Comparison of ENCODE assay signal across 9 mouse cellular contexts in the genomic region with DNA sequence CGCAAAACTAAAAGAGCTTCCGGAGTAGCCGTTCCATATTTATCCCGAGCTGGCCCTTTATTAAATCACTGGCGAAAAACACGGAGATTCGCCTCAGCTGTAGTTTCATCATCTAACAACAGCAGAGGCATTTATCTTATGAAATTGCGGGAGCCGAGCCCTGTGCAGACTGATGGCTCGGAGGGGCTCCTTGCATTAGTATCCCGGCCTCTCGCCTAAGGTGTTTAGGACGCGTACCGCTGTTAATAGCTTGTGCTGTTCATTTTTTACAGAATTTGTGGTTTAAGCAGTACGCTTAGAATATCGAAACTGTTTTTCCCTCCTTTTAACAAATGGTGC.
A peak's percentile ranks its signal among the peaks of the same experiment; 100 is the strongest.
DNase-seq lines count a peak whose midpoint lies in the region; ATAC-seq lines count a peak whose summit lies in the region.
"Had no signal": no experiment of that assay in that cellular context is flagged by ENCODE, and none has a peak within 500 bp of the region (broad histone marks: within the 10 kb centered on the region; RNA-seq: fewer than 3 reads in every experiment).

No protein-coding gene starts in this region.

- no peaks in the 10 kb centered on the region for H3K9me3 ChIP-seq in forebrain, embryonic 11.5 days (ENCODE audit: control insufficient read depth, low read length)
- no peaks in the 10 kb centered on the region for H3K9me3 ChIP-seq in intestine, embryonic 16.5 days (ENCODE audit: control insufficient read depth, low read length)
- H3K9me3 ChIP-seq in neural tube, embryonic 15.5 days (replicated peaks), result no peaks in the 10 kb centered on the region

- H3K4me3 ChIP-seq in forebrain, embryonic 11.5 days (ENCODE audit: low read depth, low read length), result peak overlapping the region; percentile 5; the same call in 1 of the 2 replicates
- peak overlapping the region; percentile 33 for H3K4me3 ChIP-seq in intestine, embryonic 16.5 days (ENCODE audit: low read length)
- H3K4me3 ChIP-seq in neural tube, embryonic 15.5 days (replicated peaks), result peak overlapping the region; percentile 29

- H3K27me3 ChIP-seq in forebrain, embryonic 11.5 days (ENCODE audit: control insufficient read depth, insufficient read depth, low read length), result peaks cover 6% of the 10 kb centered on the region; the same call in 1 of the 2 replicates
- H3K27me3 ChIP-seq in intestine, embryonic 16.5 days (replicated peaks; ENCODE audit: control insufficient read depth, insufficient read depth, low read length), result peaks cover 4% of the 10 kb centered on the region; the same call in 1 of the 2 replicates
- no peaks in the 10 kb centered on the region for H3K27me3 ChIP-seq in neural tube, embryonic 15.5 days (replicated peaks)

- no peak for ATAC-seq in forebrain, embryonic 11.5 days (replicated peaks; ENCODE audit: low FRiP score)
- no peak for ATAC-seq in intestine, embryonic 16.5 days
- ATAC-seq in neural tube, embryonic 15.5 days (ENCODE audit: low FRiP score), result no peak

- DNase-seq in layer of hippocampus, postnatal 36 days, result peak; percentile 5 to 9
- no peak for DNase-seq in layer of hippocampus, postnatal 14 days (ENCODE audit: low spot score in 2 of 2)
- DNase-seq in forebrain, embryonic 11.5 days (ENCODE audit: low spot score), result no peak
- DNase-seq in urinary bladder, postnatal 4 days (ENCODE audit: low spot score in 2 of 2), result no peak
- no peak for DNase-seq in adrenal gland, postnatal 10 days
- DNase-seq in urinary bladder, postnatal 25 days (ENCODE audit: low spot score), result no peak

- no peak overlapping the region for H3K27ac ChIP-seq in forebrain, embryonic 11.5 days (ENCODE audit: low read depth, low read length)
- no peak overlapping the region for H3K27ac ChIP-seq in intestine, embryonic 16.5 days (ENCODE audit: low read length)
- H3K27ac ChIP-seq in neural tube, embryonic 15.5 days (replicated peaks), result no peak overlapping the region
- H3K27ac ChIP-seq: liver, embryonic 14.5 days had no signal

- H3K4me2 ChIP-seq in forebrain, embryonic 11.5 days (ENCODE audit: low read depth, low read length, severe bottlenecking), result peak overlapping the region; percentile 40; the same call in 1 of the 2 replicates
- H3K4me2 ChIP-seq in intestine, embryonic 16.5 days (ENCODE audit: low read depth, low read length), result peak overlapping the region; percentile 47
- peak overlapping the region; percentile 53 for H3K4me2 ChIP-seq in neural tube, embryonic 15.5 days

- no peaks in the 10 kb centered on the region for H3K36me3 ChIP-seq in forebrain, embryonic 11.5 days (ENCODE audit: control insufficient read depth, insufficient read depth, low read length)
- H3K36me3 ChIP-seq in intestine, embryonic 16.5 days (ENCODE audit: control insufficient read depth, insufficient read depth, low read length), result no peaks in the 10 kb centered on the region
- H3K36me3 ChIP-seq in neural tube, embryonic 15.5 days, result no peaks in the 10 kb centered on the region

- no peak overlapping the region for H3K9ac ChIP-seq in forebrain, embryonic 11.5 days (ENCODE audit: low read length)
- H3K9ac ChIP-seq in intestine, embryonic 16.5 days (ENCODE audit: low read depth, low read length), result no peak overlapping the region; the same call in 1 of the 2 replicates
- no peak overlapping the region for H3K9ac ChIP-seq in neural tube, embryonic 15.5 days (replicated peaks)
- H3K9ac ChIP-seq: liver, embryonic 14.5 days had no signal

- 53% methylated on average over 17 of the region's 17 CpGs for WGBS in forebrain, embryonic 11.5 days
- WGBS in intestine, embryonic 16.5 days, result 39% methylated on average over 17 of the region's 17 CpGs
- WGBS in neural tube, embryonic 15.5 days, result 48% methylated on average over 17 of the region's 17 CpGs

- H3K4me1 ChIP-seq in forebrain, embryonic 11.5 days (replicated peaks; ENCODE audit: control insufficient read depth, insufficient read depth, low read length), result no peaks in the 10 kb centered on the region
- no peaks in the 10 kb centered on the region for H3K4me1 ChIP-seq in intestine, embryonic 16.5 days (ENCODE audit: control insufficient read depth, insufficient read depth, low read length)
- 0 out of 2 replicates have a peak, but pooled peaks cover 7% of the 10 kb centered on the region for H3K4me1 ChIP-seq in neural tube, embryonic 15.5 days

Comparison
In these comparisons a context has a peak if more than half of its experiments do, and no peak if none do; other contexts are left out.
1. DNase-seq: peak in layer of hippocampus, postnatal 36 days (2 of 2); none in layer of hippocampus, postnatal 14 days (0 of 2), forebrain, embryonic 11.5 days (single experiment), urinary bladder, postnatal 4 days (0 of 2), adrenal gland, postnatal 10 days (single experiment) and urinary bladder, postnatal 25 days (single experiment).
2. Peak in every context shown above with its lines, with median percentiles within 50 percentile points of each other: H3K4me2 ChIP-seq and H3K4me3 ChIP-seq.